Mouse (Mus musculus): Measurements from ENCODE around the gene Cul9.

DNA sequence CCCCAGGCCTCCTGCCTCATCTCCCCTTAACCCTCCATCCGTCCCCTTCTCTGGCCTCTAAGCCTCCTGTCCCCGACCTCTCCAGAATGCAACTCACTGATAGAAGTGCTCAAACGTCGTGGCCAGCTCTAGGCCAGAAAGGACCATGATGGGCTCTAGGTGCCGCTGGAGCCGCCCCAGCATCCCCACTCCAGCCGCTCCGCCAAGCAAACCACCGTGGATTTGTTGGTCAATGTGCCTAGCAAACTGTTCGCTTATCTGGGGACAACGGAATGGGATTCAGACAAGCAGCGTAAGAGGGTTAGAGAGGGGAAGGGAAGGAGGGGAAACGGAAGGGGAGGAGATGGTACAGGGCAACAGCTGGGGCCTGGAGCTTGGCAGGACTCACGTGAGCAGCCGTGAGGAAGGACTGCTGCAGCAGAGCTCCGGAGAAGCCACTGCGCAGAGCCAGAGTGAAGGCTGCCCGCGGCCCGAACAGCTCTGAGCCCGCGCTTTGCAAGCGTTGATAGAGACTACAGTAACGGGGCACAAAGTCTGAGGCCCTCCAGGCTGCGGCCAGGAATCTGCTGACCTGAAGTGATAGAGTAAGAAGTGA is 25.7 kb downstream of the Cul9 start:
- TF ChIP-seq HCFC1 (IDR thresholded peaks at IDR 0.05; ENCODE audit: borderline replicate concordance, insufficient read depth, low read length) (no peak), ZNF384 (IDR thresholded peaks at IDR 0.05; ENCODE audit: low read depth, low read length) (no peak), MAFK (IDR thresholded peaks at IDR 0.05; ENCODE audit: insufficient read depth, low read depth, low read length) (no peak)

All from ES-E14 (cell line).